Mouse (Mus musculus) MEL (cell line): ENCODE data around the gene Rilpl1. TPM values are rescaled to one million over a fixed set of nuclear protein-coding genes. Genes with fewer than 3 reads are reported as not detected.
"Not testable (repeated sequence)": the region's sequence is repeated elsewhere in the genome, so short reads cannot be mapped to it uniquely, and the experiment has no call there.

ENCODE experiments used
- DNase-seq: peaks from one replicate; pipeline ENCODE4 v3.0.0; 2011; ENCODE audit warnings: low read depth, low spot score
- H3K27ac ChIP-seq: 2 replicates; pipeline ENCODE4 v1.5.1; 2012; ENCODE audit warnings: low read depth, mild to moderate bottlenecking, control low read depth, low read length, moderate library complexity; ENCODE audit not compliant: control insufficient read depth
- H3K27me3 ChIP-seq, 2 experiments: fragments of 150-350 bp in 1 of 2; sonication (generic) in 1 of 2; 2 replicates each; pipeline ENCODE4 v1.6.1; 2012; ENCODE audit warnings: low read length in 2 of 2, mild to moderate bottlenecking in 2 of 2, improper control_type of control experiment in 1 of 2, moderate library complexity in 1 of 2; ENCODE audit not compliant: insufficient read depth in 2 of 2, control insufficient read depth in 1 of 2
- H3K36me3 ChIP-seq, 2 experiments: 2 replicates each; pipeline ENCODE4 v1.6.1; 2012 to 2014; ENCODE audit warnings: low read length in 2 of 2, improper control_type of control experiment in 1 of 2, inconsistent platforms in 1 of 2, mild to moderate bottlenecking in 1 of 2; ENCODE audit not compliant: insufficient read depth in 2 of 2, control insufficient read depth in 1 of 2
- H3K4me1 ChIP-seq, 2 experiments: fragments of 150-350 bp in 1 of 2; sonication (generic) in 1 of 2; 2 replicates each; pipeline ENCODE4 v1.6.1; 2012; ENCODE audit warnings: low read length in 2 of 2, improper control_type of control experiment in 1 of 2, mild to moderate bottlenecking in 1 of 2; ENCODE audit not compliant: insufficient read depth in 2 of 2, control insufficient read depth in 1 of 2
- H3K4me3 ChIP-seq, 2 experiments: fragments of 150-350 bp in 1 of 2; sonication (generic) in 1 of 2; 2 replicates each; pipeline ENCODE4 v1.5.1; 2012; ENCODE audit warnings: low read depth in 2 of 2, low read length in 2 of 2, mild to moderate bottlenecking in 2 of 2, moderate library complexity in 2 of 2, control low read depth in 1 of 2, improper control_type of control experiment in 1 of 2; ENCODE audit not compliant: control insufficient read depth in 1 of 2, insufficient read depth in 1 of 2
- H3K79me2 ChIP-seq: 2 replicates; pipeline ENCODE4 v1.6.1; 2012; ENCODE audit warnings: mild to moderate bottlenecking, low read length, moderate library complexity; ENCODE audit not compliant: control insufficient read depth, poor library complexity, insufficient read depth
- H3K9ac ChIP-seq: 2 replicates; pipeline ENCODE4 v1.6.1; 2012; ENCODE audit warnings: low read depth, mild to moderate bottlenecking, control low read depth, low read length, moderate library complexity; ENCODE audit not compliant: control insufficient read depth, poor library complexity, severe bottlenecking
- H3K9me3 ChIP-seq: fragments of 150-350 bp; sonication (generic); replicated peaks from 2 replicates; pipeline ENCODE4 v1.6.1; 2012; ENCODE audit warnings: mild to moderate bottlenecking, low read length, improper control_type of control experiment, moderate library complexity; ENCODE audit not compliant: insufficient read depth
- CHD1 ChIP-seq: IDR thresholded peaks from 2 replicates; pipeline ENCODE4 v1.6.1; 2012; ENCODE audit warnings: low read depth, mild to moderate bottlenecking, inconsistent platforms, low read length, improper control_type of control experiment
- CHD2 ChIP-seq: IDR thresholded peaks from 2 replicates; pipeline ENCODE4 v1.6.1; 2011; ENCODE audit warnings: low read length, improper control_type of control experiment
- E2F4 ChIP-seq: IDR thresholded peaks from 2 replicates; pipeline ENCODE4 v1.6.1; 2011; ENCODE audit warnings: low read depth, low read length, improper control_type of control experiment, borderline replicate concordance
- ELF1 ChIP-seq: IDR thresholded peaks from 2 replicates; pipeline ENCODE4 v1.6.1; 2014; ENCODE audit warnings: low read depth, mild to moderate bottlenecking, inconsistent platforms, low read length, improper control_type of control experiment, moderate library complexity
- EP300 ChIP-seq, 2 experiments: IDR thresholded peaks; 2 replicates each; pipeline ENCODE4 v1.6.1; 2011; ENCODE audit warnings: improper control_type of control experiment in 2 of 2, low read length in 2 of 2, low read depth in 1 of 2, mild to moderate bottlenecking in 1 of 2
- KAT2A ChIP-seq: conservative IDR thresholded peaks from 2 replicates; pipeline ENCODE4 v1.6.1; 2012; ENCODE audit warnings: low read depth, low read length, improper control_type of control experiment, inconsistent platforms
- MEF2A ChIP-seq: IDR thresholded peaks from 2 replicates; pipeline ENCODE4 v1.6.1; 2014; ENCODE audit warnings: low read depth, mild to moderate bottlenecking, inconsistent platforms, low read length, improper control_type of control experiment; ENCODE audit not compliant: poor library complexity, insufficient replicate concordance, severe bottlenecking; ENCODE audit errors: extremely low read depth
- MYC ChIP-seq: IDR thresholded peaks from 2 replicates; pipeline ENCODE4 v1.6.1; 2011; ENCODE audit warnings: low read depth, mild to moderate bottlenecking, low read length, improper control_type of control experiment, moderate library complexity
- NELFE ChIP-seq: IDR thresholded peaks from 2 replicates; pipeline ENCODE4 v1.6.1; 2011; ENCODE audit warnings: low read depth, low read length, improper control_type of control experiment
- NRF1 ChIP-seq: IDR thresholded peaks from 2 replicates; pipeline ENCODE4 v1.6.1; 2014; ENCODE audit warnings: low read depth, mild to moderate bottlenecking, inconsistent platforms, low read length, improper control_type of control experiment, moderate library complexity; ENCODE audit not compliant: poor library complexity, insufficient read depth, severe bottlenecking
- POLR2A ChIP-seq, 2 experiments: IDR thresholded peaks; 2 replicates each; pipeline ENCODE4 v1.6.1; 2011 to 2012; ENCODE audit warnings: low read length in 2 of 2, mild to moderate bottlenecking in 2 of 2, control low read depth in 1 of 2, improper control_type of control experiment in 1 of 2, low read depth in 1 of 2, moderate library complexity in 1 of 2; ENCODE audit not compliant: control insufficient read depth in 1 of 2, insufficient read depth in 1 of 2, poor library complexity in 1 of 2
- POLR2AphosphoS2 ChIP-seq: IDR thresholded peaks from 2 replicates; pipeline ENCODE4 v1.6.1; 2011; ENCODE audit warnings: low read length, improper control_type of control experiment
- POLR2AphosphoS5 ChIP-seq: IDR thresholded peaks from 2 replicates; pipeline ENCODE4 v1.6.1; 2012; ENCODE audit warnings: low read depth, borderline replicate concordance, mild to moderate bottlenecking, inconsistent platforms, low read length, moderate library complexity, mixed read lengths
- RAD21 ChIP-seq: IDR thresholded peaks from 2 replicates; pipeline ENCODE4 v1.6.1; 2011; ENCODE audit warnings: mild to moderate bottlenecking, low read depth, low read length, improper control_type of control experiment
- RCOR1 ChIP-seq: IDR thresholded peaks from 2 replicates; pipeline ENCODE4 v1.6.1; 2012; ENCODE audit warnings: low read depth, mild to moderate bottlenecking, inconsistent platforms, low read length, improper control_type of control experiment
- SMC3 ChIP-seq: IDR thresholded peaks from 2 replicates; pipeline ENCODE4 v1.6.1; 2011; ENCODE audit warnings: low read depth, low read length, improper control_type of control experiment
- ZKSCAN1 ChIP-seq: IDR thresholded peaks from 2 replicates; pipeline ENCODE4 v1.6.1; 2012; ENCODE audit warnings: low read depth, mild to moderate bottlenecking, inconsistent platforms, low read length, improper control_type of control experiment, moderate library complexity
- ZNF384 ChIP-seq: IDR thresholded peaks from 2 replicates; pipeline ENCODE4 v1.6.1; 2012; ENCODE audit warnings: low read depth, mild to moderate bottlenecking, inconsistent platforms, low read length, improper control_type of control experiment
- polyA plus RNA-seq, 2 experiments: library from polyadenylated mRNA; stranded (reverse) in 1 of 2; unstranded in 1 of 2; fragments of >175 nt in 1 of 2; fragments of >200 nt in 1 of 2; gene quantifications; 2 replicates each; pipeline versions ENCODE4 v1.2.1 to v1.2.4; 2012; ENCODE audit warnings: low replicate concordance in 2 of 2, low read depth in 1 of 2; ENCODE audit not compliant: insufficient read length in 2 of 2, insufficient read depth in 1 of 2, missing spikeins in 1 of 2
- total RNA-seq: library from RNA; depleted of rRNA; stranded (reverse); fragments of 300-350 nt; gene quantifications from 2 replicates; pipeline ENCODE4 v1.2.3, GENCODE M21; 2012

Gene Rilpl1
- total and polyA plus RNA-seq, 3 experiments: 5.7 to 8.6 TPM; not detected in 1

- H3K27ac ChIP-seq: not testable (repeated sequence)
- peaks cover 0 to 31% of the 10 kb centered on the region in 2 experiments; a peak in 3 of 4 replicates for H3K36me3 ChIP-seq
Measured at GRCm38 (mm10) chr5:124550737-124551136, 19.5 kb upstream of the Rilpl1 start.

GRCm38 (mm10) chr5:124541602-124541973, 10.4 kb upstream of the Rilpl1 start:
- Histone ChIP-seq H3K27ac (peak overlapping the region; percentile 50), H3K4me1 (peaks cover 3 to 8% of the 10 kb centered on the region in 2 experiments), H3K9ac (peak overlapping the region; percentile 91), H3K4me3 (peak overlapping the region; percentile 71 to 87), H3K9me3 (no peaks in the 10 kb centered on the region), H3K79me2 (peaks cover 38% of the 10 kb centered on the region), H3K36me3 (peaks cover 15 to 21% of the 10 kb centered on the region in 2 experiments), H3K27me3 (no peaks in the 10 kb centered on the region)
- TF ChIP-seq NRF1 (0 out of 2 replicates have a peak, but pooled peaks have one; percentile 3), MEF2A (no peak), POLR2AphosphoS2 (no peak), CHD1 (no peak), ELF1 (no peak), NELFE (no peak), KAT2A (0 out of 2 replicates have a peak, but pooled peaks have one; percentile 22), ZNF384 (peak; percentile 60), POLR2A (IDR thresholded peaks at IDR 0.05; ENCODE audit: control insufficient read depth in 1 of 2, insufficient read depth in 1 of 2, low read depth in 1 of 2, low read length in 2 of 2, poor library complexity in 1 of 2) (0 out of 4 replicates have a peak, but pooled peaks of 1 of the 2 experiments have one; percentile 5), E2F4 (no peak), EP300 (IDR thresholded peaks at IDR 0.05; ENCODE audit: low read depth in 1 of 2, low read length in 2 of 2) (no peak), CHD2 (no peak), MYC (no peak), ZKSCAN1 (no peak), RAD21 (no peak), SMC3 (no peak), RCOR1 (no peak), POLR2AphosphoS5 (no peak)
- no peak for DNase-seq

More at GRCm38 (mm10) chr5:124550737-124551136, 19.5 kb upstream of the Rilpl1 start:
- not testable (repeated sequence) for H3K9me3 ChIP-seq, H3K27me3 ChIP-seq, H3K4me3 ChIP-seq, H3K9ac ChIP-seq, H3K4me1 ChIP-seq, DNase-seq
- H3K79me2 ChIP-seq: peaks cover 23% of the 10 kb centered on the region
- peak; percentile 72 for TF ChIP-seq ZNF384
